Mouse (Mus musculus): ENCODE data around the gene Gramd2.

The Gramd2 gene

GRCm38 (mm10) chr9:59663226-59663625, 16.7 kb upstream of the Gramd2 start:
- no peak for TF ChIP-seq GATA4 (IDR thresholded peaks at IDR 0.05; ENCODE audit: insufficient replicate concordance, low read length)

- no peak for TF ChIP-seq GATA4 (IDR thresholded peaks at IDR 0.05; ENCODE audit: insufficient replicate concordance, low read length)
Measured at GRCm38 (mm10) chr9:59663957-59664356, 16.0 kb upstream of the Gramd2 start.

- no peak for TF ChIP-seq GATA4 (IDR thresholded peaks at IDR 0.05; ENCODE audit: insufficient replicate concordance, low read length)
Measured at GRCm38 (mm10) chr9:59664664-59665256, 15.2 kb upstream of the Gramd2 start.

DNA sequence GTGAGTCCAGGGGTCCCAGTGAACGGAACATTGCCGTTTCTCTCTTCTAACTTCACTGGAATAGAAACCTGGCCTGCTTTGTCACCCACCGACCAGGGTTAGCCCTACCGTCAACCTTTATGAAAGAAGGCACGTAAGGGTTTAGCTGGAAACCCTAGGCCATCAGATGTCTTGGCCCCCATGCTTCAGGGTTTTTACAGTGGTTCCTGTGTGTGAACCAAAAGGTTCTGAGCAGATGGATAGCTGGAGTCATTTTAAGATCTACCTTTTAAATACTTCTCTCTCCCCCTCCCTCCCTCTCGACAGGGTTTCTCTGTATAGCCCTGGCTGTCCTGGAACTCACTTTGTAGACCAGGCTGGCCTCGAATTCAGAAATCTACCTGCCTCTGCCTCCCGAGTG, 13.9 kb upstream of the Gramd2 start:
- TF ChIP-seq GATA4 (IDR thresholded peaks at IDR 0.05; ENCODE audit: insufficient replicate concordance, low read length), result no peak

- no peak for TF ChIP-seq GATA4 (IDR thresholded peaks at IDR 0.05; ENCODE audit: insufficient replicate concordance, low read length)
Measured at GRCm38 (mm10) chr9:59666813-59667212, 13.1 kb upstream of the Gramd2 start.

DNA sequence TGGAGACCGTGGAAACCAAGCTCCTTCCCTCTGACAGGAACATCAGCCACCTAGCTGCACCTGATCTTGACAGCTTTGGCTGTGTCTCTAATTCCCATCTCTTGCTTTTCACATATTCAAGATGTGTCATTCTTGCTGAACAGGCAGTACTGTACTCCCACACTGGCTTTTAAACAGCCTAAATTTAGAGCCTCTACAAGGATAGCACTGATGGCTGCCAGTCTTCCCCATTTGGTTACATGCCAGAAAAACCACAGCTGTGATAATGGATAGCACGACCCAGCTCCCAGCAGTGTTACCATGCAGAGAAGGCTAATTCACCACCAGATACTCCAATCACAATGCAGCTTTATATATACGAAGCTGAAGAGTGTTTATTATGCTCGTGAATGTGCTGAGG, 12.7 kb upstream of the Gramd2 start:
- no peak for TF ChIP-seq GATA4 (IDR thresholded peaks at IDR 0.05; ENCODE audit: insufficient replicate concordance, low read length)

GRCm38 (mm10) chr9:59667904-59668303, 12.0 kb upstream of the Gramd2 start:
- no peak for TF ChIP-seq GATA4 (IDR thresholded peaks at IDR 0.05; ENCODE audit: insufficient replicate concordance, low read length)

GRCm38 (mm10) chr9:59668473-59668872, 11.5 kb upstream of the Gramd2 start:
- no peak for TF ChIP-seq GATA4 (IDR thresholded peaks at IDR 0.05; ENCODE audit: insufficient replicate concordance, low read length)

DNA sequence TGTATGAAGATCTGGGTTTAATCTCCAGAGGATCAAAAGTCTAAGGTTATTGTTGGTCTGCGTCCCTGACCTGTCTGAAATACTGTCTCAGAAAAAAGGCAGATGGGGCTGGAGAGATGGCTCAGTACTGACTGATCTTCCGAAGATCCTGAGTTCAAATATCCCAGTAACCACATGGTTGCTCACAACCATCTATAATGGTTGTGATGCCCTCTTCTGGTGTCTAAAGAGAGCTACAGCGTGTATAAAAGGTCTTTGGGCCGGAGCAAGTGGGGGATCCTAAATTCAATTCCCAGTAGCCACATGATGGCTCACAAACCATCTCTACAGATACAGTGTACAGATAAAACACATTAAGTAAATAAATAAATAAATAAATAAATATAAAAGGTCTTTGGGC, 10.8 kb upstream of the Gramd2 start:
- TF ChIP-seq GATA4 (IDR thresholded peaks at IDR 0.05; ENCODE audit: insufficient replicate concordance, low read length), result no peak

- no peak for TF ChIP-seq GATA4 (IDR thresholded peaks at IDR 0.05; ENCODE audit: insufficient replicate concordance, low read length)
Measured at GRCm38 (mm10) chr9:59672195-59672894, 7.6 kb upstream of the Gramd2 start.

DNA sequence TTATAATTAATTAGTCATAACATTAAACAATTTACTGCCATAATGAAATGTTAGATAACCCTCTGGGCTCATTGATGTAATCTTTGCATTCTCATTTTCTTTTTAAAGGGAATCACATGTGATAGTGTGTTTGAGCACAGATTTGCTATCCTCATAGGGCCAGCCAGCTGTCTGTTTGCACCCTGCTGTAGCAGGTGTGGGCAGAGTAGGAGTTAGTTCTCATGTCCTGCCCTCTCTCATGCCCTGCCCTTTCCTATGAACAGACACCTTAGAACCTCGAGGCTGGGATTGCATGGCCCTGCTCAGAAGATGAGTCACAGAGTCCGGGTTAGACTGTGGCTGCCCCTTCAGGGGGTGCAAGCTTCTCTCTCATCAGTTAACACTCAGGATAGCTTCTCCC, 6.5 kb upstream of the Gramd2 start:
- TF ChIP-seq GATA4 (IDR thresholded peaks at IDR 0.05; ENCODE audit: insufficient replicate concordance, low read length), result no peak

DNA sequence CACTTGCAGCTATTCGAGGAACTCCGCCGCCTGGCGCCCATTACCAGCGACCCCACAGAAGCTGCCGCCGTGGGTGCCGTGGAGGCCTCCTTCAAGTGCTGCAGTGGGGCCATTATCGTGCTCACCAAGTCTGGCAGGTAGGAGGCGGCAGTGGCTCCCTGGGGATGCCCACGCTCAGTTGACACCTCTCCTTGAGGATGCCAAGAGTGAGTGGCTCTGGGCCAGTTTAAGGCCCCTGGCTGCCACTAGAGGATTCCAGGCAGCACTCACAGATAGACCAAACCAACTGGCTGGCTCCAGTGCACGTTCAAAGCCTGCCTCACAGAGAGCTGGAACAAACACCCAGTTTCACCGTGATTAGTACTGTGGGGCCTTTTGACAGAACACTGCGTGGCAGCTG, 4.3 kb upstream of the Gramd2 start:
- TF ChIP-seq GATA4 (IDR thresholded peaks at IDR 0.05; ENCODE audit: insufficient replicate concordance, low read length), result no peak

GRCm38 (mm10) chr9:59678313-59678712, 1.6 kb upstream of the Gramd2 start:
- TF ChIP-seq GATA4 (IDR thresholded peaks at IDR 0.05; ENCODE audit: insufficient replicate concordance, low read length), result no peak

DNA sequence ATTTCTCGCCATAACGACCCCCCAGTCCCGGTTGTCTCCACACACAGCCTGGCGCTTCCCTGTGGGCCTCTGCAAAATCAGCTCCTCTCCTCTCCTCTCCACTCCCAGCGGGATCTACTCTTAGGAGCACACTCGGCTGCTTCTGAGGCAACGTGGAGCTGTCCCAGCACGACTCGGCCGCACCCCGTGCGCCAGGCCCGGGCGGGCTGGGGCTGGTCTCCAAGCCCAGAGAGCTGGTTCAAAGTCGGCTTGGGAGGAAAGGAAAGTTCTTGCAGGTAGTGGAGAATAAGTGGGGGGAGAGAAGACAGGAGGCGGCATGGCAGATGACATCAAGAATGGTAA, 561 bp downstream of the Gramd2 start:
- no peak for TF ChIP-seq GATA4 (IDR thresholded peaks at IDR 0.05; ENCODE audit: insufficient replicate concordance, low read length)

GRCm38 (mm10) chr9:59684020-59684419, 4.1 kb downstream of the Gramd2 start:
- no peak for TF ChIP-seq GATA4 (IDR thresholded peaks at IDR 0.05; ENCODE audit: insufficient replicate concordance, low read length)

DNA sequence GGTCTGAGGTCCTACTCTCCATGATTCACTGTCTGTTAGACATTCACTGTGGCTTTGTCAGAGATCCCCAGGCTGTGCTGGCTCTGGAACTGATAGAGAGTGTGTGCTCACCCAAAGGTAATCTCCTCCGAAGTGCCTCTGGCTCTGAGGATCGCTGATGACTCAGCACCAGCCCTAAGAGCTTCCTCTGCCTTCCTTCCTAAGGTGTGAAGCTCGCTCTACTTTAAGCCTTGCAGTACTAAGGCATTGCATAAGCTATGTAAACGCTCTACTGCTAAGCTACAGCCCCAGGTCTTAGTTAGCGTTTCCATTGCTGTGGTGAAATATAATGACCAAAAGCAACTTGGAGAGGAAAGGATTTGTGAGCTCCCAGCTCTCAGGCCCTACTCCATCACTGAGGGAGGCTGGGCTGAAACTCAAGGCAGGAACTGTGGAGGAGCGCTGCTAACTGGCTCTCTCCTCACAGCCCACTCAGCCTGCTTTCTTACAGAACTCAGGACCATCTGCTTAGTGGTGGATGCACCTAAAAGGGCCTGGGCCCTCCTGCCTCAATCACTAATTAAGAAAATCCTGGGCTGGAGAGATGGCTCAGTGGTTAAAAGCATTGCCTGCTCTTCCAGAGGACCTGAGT, 7.6 kb downstream of the Gramd2 start:
- TF ChIP-seq GATA4 (IDR thresholded peaks at IDR 0.05; ENCODE audit: insufficient replicate concordance, low read length), result no peak

Measured in liver, adult (tissue).